Mouse (Mus musculus) mouse trophoblast stem cell (cell line): Measurements from ENCODE around the gene Tapbp.

Source experiments
- in situ Hi-C, 2 experiments: fragments of 300-500 bp; cut with MseI, MboI; formaldehyde crosslinking; loops; 2 replicates in 1 of 2; 3 replicates in 1 of 2; pipeline ENCODE4 v1.15.1; 2025

Tapbp gene

DNA sequence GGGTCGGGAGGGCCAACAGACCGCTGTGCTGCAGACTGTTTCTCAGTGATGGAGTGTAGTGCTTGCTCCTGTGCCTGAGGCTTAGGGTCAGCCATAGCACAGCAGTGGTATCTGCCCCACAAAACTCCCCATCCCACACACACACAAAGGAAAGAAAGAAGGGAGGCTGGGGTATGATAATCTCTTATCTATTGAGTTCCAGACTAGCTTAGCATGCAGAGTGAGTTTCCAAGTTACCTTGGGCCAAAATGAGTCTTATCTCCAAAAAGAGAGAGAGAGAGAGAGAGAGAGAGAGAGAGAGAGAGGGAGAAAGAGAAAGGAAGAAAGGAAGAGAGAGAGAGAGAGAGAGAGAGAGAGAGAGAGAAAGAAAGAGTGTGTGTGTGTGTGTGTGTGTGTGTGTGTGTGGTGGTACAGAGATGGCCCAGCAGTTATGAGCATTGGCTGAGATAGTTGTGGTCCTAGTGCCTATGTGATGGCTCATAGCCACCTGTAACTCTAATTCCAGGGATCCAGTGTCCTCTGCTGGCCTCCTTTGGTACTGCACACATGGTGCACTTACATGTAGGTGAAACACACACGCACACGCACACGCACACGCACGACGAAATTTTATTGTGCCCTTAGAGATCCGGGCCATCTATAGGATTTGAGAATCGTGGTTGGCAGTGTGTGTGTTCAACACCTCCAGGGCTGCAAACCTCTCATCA is 9.0 kb downstream of the Tapbp start:
- in situ Hi-C loops = no loop called here

- in situ Hi-C loops = no loop called here
These were observed 9.9 kb downstream of the Tapbp start for GRCm38 (mm10) chr17:33925406-33926116.

- in situ Hi-C loops = no loop called here
These were observed 10.7 kb downstream of the Tapbp start for GRCm38 (mm10) chr17:33926207-33926932.

DNA sequence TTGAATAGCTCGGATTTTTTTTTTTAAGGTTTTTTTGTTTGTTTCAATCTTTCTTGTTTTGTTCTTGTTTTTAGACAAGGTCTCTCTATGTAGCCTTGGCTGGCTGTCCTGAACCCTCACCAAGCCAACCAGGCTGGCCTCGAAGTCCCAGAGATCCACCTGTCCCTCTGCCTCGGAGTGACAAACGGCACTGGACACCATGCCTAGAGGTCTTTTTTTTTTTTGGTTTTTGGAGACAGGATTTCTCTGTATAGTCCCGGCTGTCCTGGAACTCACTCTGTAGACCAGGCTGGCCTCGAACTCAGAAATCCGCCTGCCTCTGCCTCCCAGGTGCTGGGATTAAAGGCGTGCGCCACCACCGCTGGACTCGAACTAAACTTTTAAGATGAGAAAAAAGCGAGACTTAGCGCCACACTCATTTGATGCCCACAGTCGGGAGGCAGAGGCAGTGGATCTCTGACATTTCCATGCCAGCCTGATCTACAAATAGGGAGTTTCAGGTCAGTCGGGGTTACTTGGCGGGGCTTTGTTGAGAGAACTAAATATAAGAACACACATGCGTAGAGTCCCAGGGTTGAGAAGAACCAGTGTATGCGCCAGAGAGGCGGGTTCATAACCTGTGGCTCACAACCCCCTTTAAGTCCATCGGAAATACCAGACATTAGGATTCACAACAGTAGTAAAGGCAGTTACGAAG is 12.7 kb downstream of the Tapbp start:
- in situ Hi-C loops = no loop called here

- in situ Hi-C loops = no loop called here
These were observed 13.9 kb downstream of the Tapbp start, which contains the start of gene Rgl2 for GRCm38 (mm10) chr17:33929371-33930279. Gene Rgl2, plus strand, starts transcription at chr17:33929543.

- in situ Hi-C loops = no loop called here
These were observed 14.8 kb downstream of the Tapbp start for GRCm38 (mm10) chr17:33930280-33931158.

DNA sequence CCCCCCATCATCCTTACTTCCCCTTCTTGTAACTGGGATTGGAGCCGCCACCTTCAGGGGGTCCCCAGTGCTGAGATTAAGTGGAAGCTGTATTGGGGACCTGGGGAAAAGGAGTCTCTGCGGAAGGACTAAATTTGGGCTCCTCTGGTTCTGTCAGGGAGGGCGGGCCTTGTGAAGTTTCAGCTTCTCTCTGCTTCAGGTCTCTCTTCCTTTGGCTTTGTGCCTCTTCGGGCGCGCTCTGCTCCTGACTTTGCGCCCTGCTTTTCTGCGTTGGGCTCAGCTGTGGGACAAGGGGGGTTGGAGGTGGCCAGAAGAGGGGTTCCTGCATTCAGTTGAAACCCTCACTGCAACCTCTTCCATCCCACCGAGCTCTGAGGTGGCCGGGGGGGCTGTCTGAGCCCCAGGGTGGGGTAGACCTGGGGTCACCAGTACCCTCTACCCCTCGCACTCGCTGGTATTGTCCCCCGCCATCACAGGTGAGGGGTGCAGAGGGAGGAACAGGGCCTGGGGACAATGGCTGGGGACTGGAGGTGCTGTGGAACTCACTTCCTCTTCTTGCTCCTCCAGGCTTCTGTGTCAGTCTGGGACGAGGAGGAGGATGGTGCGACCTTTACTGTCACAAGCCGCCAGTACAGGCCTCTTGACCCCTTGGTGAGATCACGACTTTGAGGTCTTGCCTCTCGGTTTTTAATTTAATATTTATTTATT is 15.6 kb downstream of the Tapbp start:
- in situ Hi-C loops = no loop called here

GRCm38 (mm10) chr17:33931947-33932346 is 16.2 kb downstream of the Tapbp start:
- in situ Hi-C loops = no loop called here

GRCm38 (mm10) chr17:33932448-33932847 is 16.7 kb downstream of the Tapbp start:
- in situ Hi-C loops = no loop called here

DNA sequence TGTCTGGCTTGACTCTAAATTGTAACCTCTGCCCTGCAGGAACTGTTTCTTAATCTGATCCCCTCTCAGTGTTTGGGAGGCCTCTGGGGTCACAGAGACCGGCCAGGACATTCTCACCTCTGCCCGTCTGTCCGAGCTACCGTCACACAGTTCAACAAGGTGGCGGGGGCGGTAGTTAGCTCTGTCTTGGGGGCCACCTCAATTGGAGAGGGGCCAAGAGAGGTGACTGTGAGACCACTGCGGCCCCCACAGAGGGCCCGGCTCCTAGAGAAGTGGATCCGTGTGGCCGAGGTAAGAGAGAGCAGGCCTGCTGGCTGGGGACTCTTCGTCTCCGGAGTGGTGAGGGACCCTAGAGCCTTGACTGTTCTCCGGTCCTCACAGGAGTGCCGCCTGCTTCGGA is 17.3 kb downstream of the Tapbp start:
- in situ Hi-C loops = no loop called here

GRCm38 (mm10) chr17:33935422-33936055 is 19.8 kb downstream of the Tapbp start:
- in situ Hi-C loops = no loop called here

DNA sequence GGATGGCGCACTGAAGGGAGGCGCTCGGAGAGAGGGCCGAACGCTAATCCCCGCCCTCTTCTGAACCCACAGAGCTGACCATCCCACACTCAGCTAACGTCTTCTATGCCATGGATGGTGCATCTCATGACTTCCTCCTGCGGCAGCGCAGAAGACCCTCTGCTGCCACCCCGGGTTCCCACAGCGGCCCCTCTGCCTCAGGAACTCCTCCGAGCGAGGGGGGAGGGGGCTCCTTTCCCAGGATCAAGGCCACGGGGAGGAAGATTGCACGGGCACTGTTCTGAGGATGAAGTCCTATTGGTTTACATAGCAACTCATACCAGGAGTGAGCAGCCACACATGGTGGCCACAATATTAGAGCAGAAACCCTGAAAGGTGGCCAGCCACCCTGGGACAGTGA is 21.3 kb downstream of the Tapbp start:
- in situ Hi-C loops = no loop called here

- in situ Hi-C loops = no loop called here
These were observed 23.1 kb downstream of the Tapbp start for GRCm38 (mm10) chr17:33938783-33939182.

- in situ Hi-C loops = no loop called here
These were observed 24.6 kb downstream of the Tapbp start, which contains the start of the genes Pfdn6 and Wdr46 for GRCm38 (mm10) chr17:33940206-33940805. Gene Pfdn6, minus strand, starts transcription at chr17:33940343. Gene Wdr46, plus strand, starts transcription at chr17:33940660.

- in situ Hi-C loops = no loop called here
These were observed 25.3 kb downstream of the Tapbp start for GRCm38 (mm10) chr17:33940981-33941380.

GRCm38 (mm10) chr17:33941381-33941780 is 25.7 kb downstream of the Tapbp start:
- in situ Hi-C loops = no loop called here

DNA sequence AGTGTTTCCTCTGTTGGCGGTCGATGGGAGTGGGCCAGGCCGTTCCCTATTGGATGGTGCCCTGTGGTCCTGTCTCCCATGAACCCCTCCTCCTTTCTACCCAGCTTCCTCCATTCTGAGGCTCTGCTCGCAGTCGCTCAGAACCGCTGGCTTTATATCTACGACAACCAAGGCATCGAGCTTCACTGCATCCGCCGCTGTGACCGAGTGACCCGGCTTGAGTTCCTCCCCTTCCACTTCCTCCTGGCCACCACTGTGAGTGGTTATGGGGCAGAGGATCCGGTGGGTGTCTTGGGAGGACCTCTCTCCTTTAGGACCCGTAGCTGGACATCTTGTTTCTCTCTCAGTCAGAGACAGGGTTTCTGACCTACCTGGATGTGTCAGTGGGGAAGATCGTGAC is 27.8 kb downstream of the Tapbp start:
- in situ Hi-C loops = no loop called here

- in situ Hi-C loops = no loop called here
These were observed 31.9 kb downstream of the Tapbp start for GRCm38 (mm10) chr17:33947430-33948089.
